In the genomic region with DNA sequence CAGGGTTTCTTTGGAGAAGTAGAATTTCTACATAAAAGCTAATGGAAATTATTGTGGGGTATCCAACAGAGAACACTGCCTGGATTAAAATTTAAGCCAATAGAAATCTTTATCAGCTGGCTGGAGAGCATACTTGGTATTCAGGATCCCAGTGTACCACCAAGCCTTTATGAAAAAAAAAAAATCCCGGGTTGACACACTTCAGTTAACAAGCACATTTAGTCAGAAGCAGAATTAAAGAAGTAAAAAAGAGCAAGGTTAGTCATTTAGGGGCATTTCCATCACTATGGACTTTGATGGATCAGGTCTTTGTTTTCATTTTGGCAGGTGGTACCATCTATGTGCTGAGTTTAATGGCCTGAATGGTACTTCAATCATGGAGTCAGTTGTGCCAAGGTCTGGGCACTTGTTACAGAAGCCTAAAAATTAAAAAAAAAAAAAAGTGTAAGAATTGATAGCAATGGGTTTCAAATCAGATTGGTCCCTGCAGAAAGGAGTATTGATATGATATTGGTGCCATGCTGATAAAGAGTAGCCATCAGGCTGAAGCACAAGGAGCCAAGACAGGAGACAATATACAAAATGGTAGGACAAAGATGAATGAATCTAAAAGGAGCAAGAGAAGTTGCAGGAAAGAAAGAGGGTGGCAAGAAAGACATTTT, we compare ENCODE assay signal across 14 mouse cellular contexts. TPM values are rescaled to one million over a fixed set of nuclear protein-coding genes. Genes with fewer than 3 reads are reported as not detected.
"Had no signal": no experiment of that assay in that cellular context is flagged by ENCODE, and none has a peak within 500 bp of the region (broad histone marks: within the 10 kb centered on the region; RNA-seq: fewer than 3 reads in every experiment).

No protein-coding gene starts in this region.

- H3K27me3 ChIP-seq: limb, embryonic 12.5 days; midbrain, embryonic 13.5 days; stomach, embryonic 15.5 days had no signal

- ATAC-seq: lung, postnatal 0 days; midbrain, embryonic 13.5 days had no signal

- H3K36me3 ChIP-seq: limb, embryonic 12.5 days; midbrain, embryonic 13.5 days; stomach, embryonic 15.5 days had no signal

- H3K4me2 ChIP-seq: limb, embryonic 12.5 days; midbrain, embryonic 13.5 days; stomach, embryonic 15.5 days had no signal

- H3K9me3 ChIP-seq: limb, embryonic 12.5 days; midbrain, embryonic 13.5 days; stomach, embryonic 15.5 days had no signal

- DNase-seq: liver; lung, adult 2 months; lung, postnatal 36 days; right cerebral cortex, adult 18-20 months; right cerebral cortex, postnatal 25 days had no signal

- H3K4me3 ChIP-seq: layer of hippocampus, adult 2 months; limb, embryonic 12.5 days; midbrain, embryonic 13.5 days; stomach, embryonic 15.5 days had no signal

- H3K4me1 ChIP-seq: limb, embryonic 12.5 days; midbrain, embryonic 13.5 days; stomach, embryonic 15.5 days had no signal

- H3K9ac ChIP-seq: limb, embryonic 12.5 days; liver, embryonic 14.5 days; midbrain, embryonic 13.5 days; stomach, embryonic 15.5 days had no signal

- H3K27ac ChIP-seq: kidney, postnatal 0 days; layer of hippocampus, adult 2 months; limb, embryonic 12.5 days; liver, embryonic 14.5 days; midbrain, embryonic 13.5 days; stomach, embryonic 15.5 days had no signal

RNA-seq across cellular contexts. Expression of gene Clec2d, which starts 29.5 kb away (rescaled TPM):
- polyA plus RNA-seq: midbrain, postnatal 0 days; neural tube, embryonic 14.5 days had no signal
